Mouse (Mus musculus) megakaryocyte, embryonic 14.5 days (primary cell): ENCODE measurements at regions not wholly inside any gene's neighbourhood (a gene's known extent, or its start where the extent isn't known, plus 50 kb on each side); places are given as distances from the start of the nearest gene placed in this dataset.

Experiments used
- FLI1 ChIP-seq: IDR thresholded peaks from 2 replicates; pipeline ENCODE4 v1.6.1; 2012; ENCODE audit warnings: low read length, inconsistent platforms, mixed read lengths
- GATA1 ChIP-seq: IDR thresholded peaks from 3 replicates; pipeline ENCODE4 v1.6.1; 2012; ENCODE audit warnings: mixed read lengths, low read length, inconsistent platforms, borderline replicate concordance

DNA sequence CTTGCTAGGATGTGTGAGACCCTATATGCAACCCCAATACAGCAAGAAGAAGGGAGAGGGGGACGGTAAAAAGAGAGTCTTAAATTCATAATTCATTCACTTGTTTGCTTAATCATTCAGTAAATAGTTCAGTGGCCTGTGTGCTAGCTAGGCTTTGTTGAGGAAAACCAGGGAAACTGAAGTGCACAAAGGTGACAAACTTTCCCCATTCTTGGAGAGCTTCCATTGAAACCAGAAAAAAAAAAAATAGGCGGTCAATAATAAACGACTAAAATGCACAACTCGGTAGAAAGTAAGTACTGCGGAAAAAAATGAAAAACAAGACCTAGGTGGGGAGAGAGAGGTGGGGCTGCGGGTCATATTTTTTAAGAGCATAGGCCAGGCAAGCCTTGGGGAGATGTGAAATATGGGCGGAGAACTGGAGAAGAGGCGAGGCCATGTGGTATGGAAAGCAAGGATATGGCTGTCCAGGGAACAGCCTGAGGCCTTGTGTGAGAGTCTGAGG lies 72.3 kb upstream of the Hes1 start:
- TF ChIP-seq FLI1, result no peak
- no peak for TF ChIP-seq GATA1
